15 mouse cellular contexts compared by ENCODE assay signal in the genomic region with DNA sequence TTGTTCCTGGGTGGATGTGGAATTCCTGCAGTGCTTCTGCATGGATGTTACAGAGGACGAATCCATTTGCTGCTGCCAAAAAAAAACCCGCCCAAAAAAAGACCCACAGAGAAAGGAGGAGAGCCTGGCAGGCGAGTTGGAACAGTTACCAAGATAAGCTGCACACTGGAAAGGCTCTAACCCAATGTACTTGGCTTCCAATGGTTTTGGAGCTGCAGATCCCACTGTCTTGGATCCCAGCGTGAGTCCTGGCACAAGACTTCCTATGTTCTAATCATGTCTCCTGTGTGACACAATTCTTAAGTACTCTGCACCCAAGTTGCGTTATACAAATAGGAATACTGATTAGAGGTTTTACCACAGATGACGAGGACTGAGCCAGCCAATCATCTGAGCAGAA.
DNase-seq lines count a peak whose midpoint lies in the region; ATAC-seq and TF ChIP-seq lines count a peak whose summit lies in the region.
"Had no signal": no experiment of that assay in that cellular context is flagged by ENCODE, and none has a peak within 500 bp of the region (broad histone marks: within the 10 kb centered on the region; RNA-seq: fewer than 3 reads in every experiment).

No protein-coding gene starts in this region.

- DNase-seq in cerebellum, postnatal 14 days: peak; percentile 42 to 47
- no peak for DNase-seq in cerebellum, adult 2 months
- DNase-seq in heart, adult 18-20 months: peak; percentile 50 to 70
- DNase-seq in right cerebral cortex, postnatal 10 days (ENCODE audit: low spot score in 2 of 2): peak; percentile 44 to 57
- no peak for DNase-seq in right cerebral cortex, postnatal 4 days
- peak; percentile 52 for DNase-seq in skeletal muscle tissue, adult 2 months (ENCODE audit: low read depth, low spot score)
- DNase-seq in thymus, postnatal 25 days: no peak
- DNase-seq: kidney, adult 8-10 months; lung, embryonic 14.5 days; thymus, postnatal 14 days had no signal

- no peak for ATAC-seq in heart, embryonic 12.5 days (ENCODE audit: insufficient number of reproducible peaks, low FRiP score)
- ATAC-seq: forebrain, embryonic 13.5 days; liver, embryonic 12.5 days; midbrain, embryonic 16.5 days had no signal

- no peaks in the 10 kb centered on the region for H3K27me3 ChIP-seq in cerebellum, adult 2 months (ENCODE audit: control insufficient read depth, insufficient read depth, low read length)
- no peaks in the 10 kb centered on the region for H3K27me3 ChIP-seq in heart, embryonic 12.5 days (replicated peaks)
- H3K27me3 ChIP-seq: forebrain, embryonic 13.5 days; liver, embryonic 12.5 days had no signal

- H3K36me3 ChIP-seq in heart, embryonic 12.5 days: no peaks in the 10 kb centered on the region
- H3K36me3 ChIP-seq: limb, embryonic 10.5 days; liver, embryonic 12.5 days had no signal

- no peak for TF ChIP-seq CTCF in cerebellum, adult 2 months (IDR thresholded peaks at IDR 0.05; ENCODE audit: borderline replicate concordance, insufficient read depth, low read depth, low read length)

- no peak overlapping the region for H3K9ac ChIP-seq in heart, embryonic 12.5 days
- H3K9ac ChIP-seq: forebrain, embryonic 13.5 days; liver, embryonic 12.5 days; lung, embryonic 14.5 days had no signal

- H3K27ac ChIP-seq in cerebellum, adult 2 months (ENCODE audit: insufficient read depth, low read length): no peak overlapping the region
- H3K27ac ChIP-seq in heart, embryonic 12.5 days (ENCODE audit: poor library complexity, severe bottlenecking): no peak overlapping the region
- H3K27ac ChIP-seq: forebrain, embryonic 13.5 days; limb, embryonic 10.5 days; liver, embryonic 12.5 days had no signal

- H3K4me2 ChIP-seq in heart, embryonic 12.5 days: no peak overlapping the region
- H3K4me2 ChIP-seq: forebrain, embryonic 13.5 days; liver, embryonic 12.5 days; lung, embryonic 14.5 days had no signal

- H3K4me1 ChIP-seq in cerebellum, adult 2 months (ENCODE audit: control insufficient read depth, insufficient read depth, low read length): no peaks in the 10 kb centered on the region
- no peaks in the 10 kb centered on the region for H3K4me1 ChIP-seq in heart, embryonic 12.5 days (replicated peaks)
- H3K4me1 ChIP-seq: forebrain, embryonic 13.5 days; limb, embryonic 10.5 days; liver, embryonic 12.5 days had no signal

- no peak for TF ChIP-seq POLR2A in cerebellum, adult 2 months (IDR thresholded peaks at IDR 0.05; ENCODE audit: borderline replicate concordance, insufficient read depth, low read length)

- 17% methylated on average over 6 of the region's 6 CpGs for WGBS in cerebellum, adult 2 months
- WGBS in heart, embryonic 12.5 days: 52% methylated on average over 6 of the region's 6 CpGs

- H3K4me3 ChIP-seq in cerebellum, adult 2 months (replicated peaks; ENCODE audit: insufficient read depth, low read depth, low read length): no peak overlapping the region
- H3K4me3 ChIP-seq in heart, embryonic 12.5 days: no peak overlapping the region
- H3K4me3 ChIP-seq: forebrain, embryonic 13.5 days; limb, embryonic 10.5 days; liver, embryonic 12.5 days had no signal

- H3K9me3 ChIP-seq in heart, embryonic 12.5 days (replicated peaks): 0 out of 2 replicates have a peak, but pooled peaks cover 2% of the 10 kb centered on the region
- H3K9me3 ChIP-seq: forebrain, embryonic 13.5 days; limb, embryonic 10.5 days; liver, embryonic 12.5 days had no signal

Comparison
In these comparisons a context has a peak if more than half of its experiments do, and no peak if none do; other contexts are left out.
1. DNase-seq: peak in cerebellum, postnatal 14 days (2 of 2), heart, adult 18-20 months (2 of 2), right cerebral cortex, postnatal 10 days (2 of 2) and skeletal muscle tissue, adult 2 months (single experiment); none in cerebellum, adult 2 months (0 of 2), right cerebral cortex, postnatal 4 days (single experiment) and thymus, postnatal 25 days (single experiment).